Mouse (Mus musculus) layer of hippocampus, adult 2 months (tissue): ENCODE data around the gene Smg9. TPM values are rescaled to one million over a fixed set of nuclear protein-coding genes. Genes with fewer than 3 reads are reported as not detected.

Experiments
- DNase-seq, 2 experiments: peaks; one replicate each; pipeline ENCODE4 v3.0.0; 2022; ENCODE audit warnings: low spot score in 2 of 2
- H3K27ac ChIP-seq: fragments of 200-600 bp; 2 replicates; pipeline ENCODE4 v1.8.1; 2022
- H3K4me3 ChIP-seq: fragments of 200-600 bp; 2 replicates; pipeline ENCODE4 v1.8.1; 2022; ENCODE audit warnings: mild to moderate bottlenecking
- CTCF ChIP-seq: fragments of 200-600 bp; conservative IDR thresholded peaks from 2 replicates; pipeline ENCODE4 v1.8.1; 2022; ENCODE audit warnings: antibody characterized with exemption, mild to moderate bottlenecking, moderate library complexity
- long read RNA-seq, 2 experiments: library from polyadenylated mRNA; stranded (forward); transcript quantifications; one replicate each; pipeline ENCODE4 v2.0.0; 2021; ENCODE audit warnings: borderline mapping rate in 2 of 2
- total RNA-seq, 2 experiments: library from RNA; stranded (reverse); gene quantifications; 2 replicates each; pipeline ENCODE4 v1.2.3; 2021

Smg9 gene
- 10 to 100 TPM; 34.6 to 43.6 TPM for total RNA-seq
- long read RNA-seq, experiment 1, transcript Smg9-201 (14 exons, 2,242 nt) = major isoform, 11 of 23 reads
- long read RNA-seq, experiment 1, partial matches to known transcripts = 7 of 23 reads
- long read RNA-seq, experiment 1, other reads (novel, unspliced or antisense) = 5 of 23 reads
- long read RNA-seq, experiment 2, transcript Smg9-201 (14 exons, 2,242 nt) = major isoform, 16 of 34 reads
- long read RNA-seq, experiment 2, partial matches to known transcripts = 4 of 34 reads
- long read RNA-seq, experiment 2, other reads (novel, unspliced or antisense) = 12 of 34 reads

DNA sequence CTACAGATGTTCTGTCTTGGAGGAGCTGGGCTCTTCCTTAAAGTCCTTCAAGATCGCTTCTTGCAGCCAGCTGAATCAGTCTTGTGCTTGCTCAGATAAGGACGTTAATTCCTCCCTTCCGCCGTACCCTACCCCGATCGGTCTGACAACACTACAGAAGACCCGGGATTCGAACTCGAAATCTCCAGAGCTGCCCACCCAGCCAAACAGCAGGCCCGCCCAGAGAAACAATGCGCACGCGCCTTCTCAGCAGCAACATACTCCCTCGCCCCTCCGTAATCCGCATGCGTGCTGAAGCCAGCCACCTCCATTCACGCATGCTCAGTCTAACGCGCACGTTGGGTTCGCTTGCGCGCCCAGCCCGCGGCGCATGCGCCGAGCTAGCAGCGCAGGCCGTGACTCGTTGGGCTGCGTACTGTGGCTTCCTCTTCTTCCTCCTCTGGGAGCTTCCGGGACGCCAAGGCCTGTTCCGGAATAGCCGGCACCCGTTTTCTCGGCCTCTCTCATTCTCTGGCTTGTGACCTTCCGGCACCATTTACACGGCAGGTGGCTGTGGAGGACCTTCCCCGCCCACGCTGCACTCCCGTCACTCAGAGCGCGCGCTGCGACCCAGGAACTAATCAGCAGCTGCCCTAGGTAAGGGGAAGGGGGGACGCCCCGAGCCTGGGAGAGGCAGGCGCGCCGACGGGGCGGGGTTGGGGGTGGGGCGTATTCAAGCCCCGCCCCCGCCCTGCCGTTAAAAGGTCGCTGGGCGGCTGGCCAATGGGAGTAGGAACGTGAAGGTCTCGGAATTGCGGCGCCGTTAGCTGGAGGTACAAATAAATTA lies at the start of gene Smg9:
Gene Smg9 (plus strand): TSS at position 364 of the 826 bp plus-strand sequence.
- H3K27ac ChIP-seq = peak within 1 kb of the TSS; percentile 99
- peak within 1 kb of the TSS; percentile 87 for H3K4me3 ChIP-seq
- peak; percentile 97 to 98 for DNase-seq
- no peak for TF ChIP-seq CTCF

DNA sequence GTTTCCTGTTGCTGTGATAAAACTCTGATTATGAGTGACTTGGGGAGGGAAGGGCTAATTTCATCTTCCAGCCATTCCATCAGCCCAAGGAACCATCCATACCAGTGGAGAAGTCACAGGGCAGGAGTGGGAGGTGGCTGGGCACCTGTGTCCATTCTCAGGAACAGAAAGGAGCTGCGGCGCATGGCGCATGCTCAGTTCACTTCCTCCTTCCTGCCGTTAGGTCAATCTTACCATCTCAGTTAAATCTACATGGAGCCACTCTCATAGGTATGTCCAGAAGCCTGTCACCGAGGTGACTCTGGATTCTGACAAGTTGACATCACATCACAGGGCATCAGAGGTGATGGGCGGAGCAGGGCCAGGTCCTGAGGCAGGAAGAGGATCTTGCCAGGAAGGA lies 43.8 kb upstream of the Smg9 start:
- no peak for TF ChIP-seq CTCF
- Histone ChIP-seq H3K4me3 (no peak overlapping the region), H3K27ac (no peak overlapping the region)
- DNase-seq = no peak

DNA sequence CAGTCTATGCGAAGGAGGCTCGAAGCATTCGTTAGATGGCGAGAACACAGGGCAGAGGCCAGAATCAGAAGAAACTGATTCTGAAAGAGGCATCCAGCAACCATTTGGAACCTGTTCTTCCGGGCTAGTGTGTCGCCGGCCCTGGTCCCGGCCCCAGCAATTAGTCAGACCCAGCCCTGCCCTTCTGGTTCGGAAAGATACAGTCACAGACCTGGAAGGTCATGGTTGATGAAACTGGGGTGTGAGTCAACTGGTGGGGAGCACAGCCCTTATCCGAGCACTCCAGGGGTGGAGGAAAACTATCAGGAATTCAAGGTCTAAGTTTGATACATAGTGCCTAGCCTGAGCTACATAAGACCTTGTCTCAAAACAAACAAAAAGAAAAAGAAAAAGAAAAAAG lies 43.3 kb upstream of the Smg9 start:
- Histone ChIP-seq H3K4me3 (no peak overlapping the region), H3K27ac (no peak overlapping the region)
- no peak for DNase-seq
- TF ChIP-seq CTCF = no peak

DNA sequence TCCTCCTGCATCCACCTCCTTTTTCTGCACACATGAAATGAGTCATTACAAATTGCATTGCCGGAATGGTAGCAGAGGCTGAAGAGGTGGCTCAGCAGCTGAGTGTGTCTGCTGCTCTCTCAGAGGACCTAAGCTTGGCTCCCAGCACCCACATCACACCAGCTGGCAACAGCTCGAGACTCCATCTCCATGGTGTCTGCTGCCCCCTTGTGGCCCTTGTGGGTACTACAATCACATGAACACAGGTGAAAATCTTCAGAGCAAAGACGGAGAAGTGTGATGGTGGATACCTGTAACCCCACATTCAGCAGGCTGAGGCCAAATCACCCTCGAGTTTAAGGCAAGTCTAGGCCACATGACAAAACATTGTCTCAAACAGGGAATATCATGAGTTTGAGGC lies 41.5 kb upstream of the Smg9 start:
- no peak overlapping the region for H3K27ac ChIP-seq
- no peak overlapping the region for H3K4me3 ChIP-seq
- peak; percentile 62 for TF ChIP-seq CTCF
- DNase-seq = no peak

DNA sequence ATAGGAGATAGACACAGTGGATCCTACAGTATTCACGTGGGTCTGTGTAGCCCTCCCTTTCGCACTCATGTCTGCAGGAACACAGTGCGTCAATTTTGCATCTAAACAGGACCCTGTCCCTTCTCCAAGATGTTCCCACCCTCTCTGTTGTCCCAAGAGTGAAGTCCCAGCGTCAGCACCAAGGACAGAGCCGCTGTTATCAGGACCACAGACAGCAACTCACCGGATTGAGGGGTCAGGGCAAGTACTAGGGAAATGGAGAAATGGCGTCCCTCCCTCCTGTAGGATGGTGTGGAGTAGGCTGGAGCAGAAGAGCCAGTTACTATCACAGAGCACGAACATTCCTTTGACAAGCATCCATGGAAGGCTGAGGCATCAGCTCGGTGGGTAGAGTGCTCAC lies 40.1 kb upstream of the Smg9 start:
- no peak for DNase-seq
- Histone ChIP-seq H3K27ac (no peak overlapping the region), H3K4me3 (no peak overlapping the region)
- no peak for TF ChIP-seq CTCF

DNA sequence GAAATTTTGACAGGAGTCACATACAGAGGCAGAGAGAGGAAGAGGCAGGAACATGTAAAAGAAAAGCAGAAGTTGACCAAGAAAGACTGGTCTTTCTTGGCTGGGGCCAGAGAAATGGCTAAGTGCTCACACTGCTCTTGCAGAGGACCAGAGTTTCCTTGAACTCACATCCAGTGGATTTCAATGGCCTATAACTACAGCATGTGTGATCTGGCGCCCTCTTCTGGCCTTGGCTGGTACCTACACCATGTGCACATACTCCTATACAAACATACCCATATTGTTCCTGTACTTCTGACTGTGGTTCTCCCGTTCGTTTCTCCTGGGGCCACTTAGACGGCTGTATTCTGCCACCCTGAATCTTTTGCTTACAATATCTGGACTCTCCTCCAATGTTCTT lies 38.4 kb upstream of the Smg9 start:
- Histone ChIP-seq H3K4me3 (no peak overlapping the region), H3K27ac (no peak overlapping the region)
- TF ChIP-seq CTCF = peak; percentile 52
- no peak for DNase-seq

DNA sequence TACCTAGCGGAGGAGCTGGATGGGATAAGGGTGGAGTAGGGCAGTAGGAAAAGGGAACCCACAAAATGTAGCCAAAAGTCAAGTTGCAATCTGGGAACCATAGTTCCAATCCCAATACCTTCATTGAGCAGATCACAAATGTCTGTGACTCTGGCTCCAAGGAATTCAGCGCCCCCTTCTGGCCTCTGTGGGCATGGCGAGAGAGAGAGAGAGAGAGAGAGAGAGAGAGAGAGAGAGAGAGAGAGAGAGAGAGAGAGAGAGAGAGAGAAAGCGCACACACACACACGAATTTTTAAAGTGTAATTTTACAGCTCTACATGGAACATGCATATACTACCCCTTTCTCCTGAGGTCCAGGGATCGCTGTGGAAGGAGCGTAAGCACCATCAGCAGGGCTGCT lies 36.2 kb upstream of the Smg9 start:
- H3K4me3 ChIP-seq = no peak overlapping the region
- DNase-seq = peak in 1 of 2 experiments; percentile 64
- no peak overlapping the region for H3K27ac ChIP-seq
- peak; percentile 59 for TF ChIP-seq CTCF

DNA sequence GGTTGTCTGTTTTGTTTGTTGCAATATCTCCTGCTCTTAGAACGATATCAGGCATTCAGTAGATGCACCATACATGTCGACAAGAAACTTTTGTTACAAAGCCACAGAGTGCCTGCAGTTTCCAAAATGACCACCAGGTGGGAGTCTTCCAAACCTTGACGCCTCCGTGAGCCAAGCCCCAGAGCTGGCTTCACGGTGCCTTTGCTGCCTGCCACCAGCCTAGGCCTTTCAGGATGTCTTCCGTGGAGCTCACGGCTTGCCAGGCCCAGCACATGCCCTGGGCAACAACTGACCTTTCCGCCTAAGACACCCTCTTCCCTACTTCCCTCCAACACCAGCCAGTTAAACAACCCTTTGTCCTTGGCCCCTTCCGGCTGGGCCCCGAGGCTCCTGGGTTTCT lies 34.6 kb upstream of the Smg9 start:
- H3K27ac ChIP-seq = 0 out of 2 replicates have a peak overlapping the region, but pooled peaks have one; percentile 28
- H3K4me3 ChIP-seq = no peak overlapping the region
- DNase-seq = peak; percentile 78 to 90
- TF ChIP-seq CTCF = peak; percentile 99; the same call in 1 of the 2 replicates

DNA sequence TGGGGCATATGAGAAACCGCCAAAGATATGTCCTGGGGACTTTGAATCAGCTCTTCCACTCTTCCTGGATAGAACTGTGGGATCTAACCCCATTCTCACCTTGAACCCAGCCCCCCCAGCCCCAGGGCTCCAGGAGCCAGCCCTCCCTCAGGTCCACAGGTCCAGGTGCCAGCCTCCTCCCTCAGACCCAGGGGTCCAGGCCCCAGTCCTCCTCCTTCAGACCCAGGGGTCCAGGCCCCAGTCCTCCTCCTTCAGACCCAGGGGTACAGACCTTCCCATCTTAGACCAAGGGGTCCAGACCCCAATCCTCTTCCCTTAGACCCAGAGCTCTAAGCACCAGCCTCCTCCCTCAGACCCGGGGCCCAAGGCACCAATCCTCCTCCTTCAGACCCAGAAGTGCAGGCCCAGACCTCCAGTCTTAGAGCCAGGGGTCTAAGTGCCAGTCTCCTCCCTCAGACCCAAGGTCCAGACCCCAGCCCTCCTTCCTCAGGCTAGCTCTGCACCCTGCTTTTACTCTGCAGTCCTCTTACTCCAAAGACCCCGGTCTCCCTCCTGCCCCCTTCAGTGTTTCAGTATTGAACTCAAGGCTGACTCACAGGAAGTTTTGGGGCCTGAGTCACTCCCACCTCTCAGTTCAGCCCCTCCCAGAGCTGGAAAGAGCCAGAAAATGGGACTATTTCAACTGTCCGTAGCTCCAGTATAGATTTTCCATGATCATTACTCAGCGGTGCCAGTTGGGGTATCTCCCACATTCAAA lies 34.0 kb upstream of the Smg9 start:
- Histone ChIP-seq H3K4me3 (no peak overlapping the region), H3K27ac (no peak overlapping the region)
- TF ChIP-seq CTCF = no peak
- no peak for DNase-seq

DNA sequence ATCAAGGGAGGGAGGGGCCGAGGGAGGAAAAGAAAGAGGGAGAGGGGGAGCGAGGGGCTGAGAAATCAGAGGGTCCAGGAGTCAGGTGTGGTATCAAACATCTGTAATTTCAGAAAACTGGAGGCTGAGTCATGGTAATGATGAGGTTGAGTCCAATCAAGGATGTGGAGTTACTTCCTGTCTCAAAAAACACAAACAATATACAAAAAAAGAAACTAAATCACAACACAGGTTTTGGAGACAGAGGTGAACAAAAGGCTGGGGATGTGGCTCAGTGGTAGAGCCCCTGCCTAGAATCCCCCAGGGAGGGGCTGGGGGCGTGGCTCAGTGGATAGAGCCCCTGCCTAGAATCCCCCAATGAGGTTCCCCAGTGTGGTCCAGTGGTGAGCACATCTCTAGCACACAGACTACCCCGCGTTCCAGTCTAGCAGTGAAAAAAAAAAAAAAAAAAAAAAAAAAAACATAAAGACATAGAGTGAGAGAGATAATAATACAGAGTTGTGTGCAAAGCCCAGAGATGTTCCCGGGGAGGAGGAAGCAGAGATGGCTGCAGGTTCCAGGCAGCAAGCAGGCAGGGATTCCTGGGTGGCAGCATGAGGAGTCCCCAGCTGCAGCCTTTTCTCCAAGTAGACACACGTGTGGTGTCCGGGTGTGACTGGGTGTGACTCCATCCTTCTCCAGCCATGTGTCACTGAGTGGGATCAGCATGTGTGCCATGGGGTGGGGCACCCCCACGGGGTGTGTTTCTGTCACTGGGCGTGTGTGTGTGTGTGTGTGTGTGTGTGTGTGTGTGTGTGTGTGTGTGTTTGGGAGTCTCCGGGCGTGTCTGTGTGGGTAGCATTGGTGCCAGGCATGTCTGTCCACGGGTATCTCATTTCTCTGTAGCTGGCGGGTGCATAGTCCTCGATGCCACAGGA lies 32.4 kb upstream of the Smg9 start:
- no peak overlapping the region for H3K4me3 ChIP-seq
- no peak overlapping the region for H3K27ac ChIP-seq
- DNase-seq = no peak
- no peak for TF ChIP-seq CTCF

DNA sequence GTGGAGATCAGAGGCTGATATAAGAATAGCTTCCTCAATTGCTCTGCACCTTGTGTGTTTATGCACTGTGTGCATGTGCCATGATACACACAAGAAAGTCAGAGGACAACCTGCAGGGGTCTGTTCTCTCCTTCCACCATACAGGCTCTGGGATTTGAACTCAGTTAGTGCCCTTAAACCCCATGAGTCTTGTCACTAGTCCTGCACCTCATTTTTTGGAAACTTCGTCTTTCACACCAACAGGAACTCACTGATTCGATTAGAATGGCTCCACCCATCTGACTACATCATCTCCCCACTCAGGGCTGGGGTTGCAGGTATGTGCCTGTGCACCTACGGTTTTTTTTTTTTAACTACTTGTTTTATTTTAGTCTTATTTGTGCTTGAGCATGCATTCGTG lies 31.2 kb upstream of the Smg9 start:
- H3K4me3 ChIP-seq = no peak overlapping the region
- TF ChIP-seq CTCF = no peak

DNA sequence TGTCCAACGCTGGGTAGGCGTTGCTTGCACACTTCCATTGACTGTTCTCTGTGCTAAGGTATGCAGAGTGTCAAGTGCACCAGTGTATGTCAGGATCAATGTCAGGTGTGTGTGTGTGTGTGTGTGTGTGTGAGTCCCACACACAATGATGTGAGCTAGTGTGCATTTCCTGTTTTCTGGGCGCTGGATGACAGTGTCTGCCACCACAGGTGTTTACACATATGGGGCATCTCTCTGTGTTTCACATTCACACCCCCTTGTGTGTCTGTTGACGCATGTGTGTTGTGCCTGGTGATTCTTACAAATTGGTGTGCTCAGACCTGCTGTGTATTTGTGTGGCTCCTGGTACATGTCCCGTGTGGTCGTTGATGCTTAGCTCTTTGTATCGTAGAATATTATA lies 30.5 kb upstream of the Smg9 start:
- no peak for TF ChIP-seq CTCF
- H3K4me3 ChIP-seq = no peak overlapping the region

More for the DNA sequence above, 31.2 kb upstream of the Smg9 start:
- H3K27ac ChIP-seq = no peak overlapping the region
- no peak for DNase-seq

More for the DNA sequence above, 30.5 kb upstream of the Smg9 start:
- DNase-seq = no peak
- H3K27ac ChIP-seq = no peak overlapping the region
